10 mouse cellular contexts compared by ENCODE assay signal in genomic region chr5:146585307-146585651, GRCm38 (mm10). TPM values are rescaled to one million over a fixed set of nuclear protein-coding genes. Genes with fewer than 3 reads are reported as not detected.
DNase-seq lines count a peak whose midpoint lies in the region; ATAC-seq and TF ChIP-seq lines count a peak whose summit lies in the region.
"Had no signal": no experiment of that assay in that cellular context is flagged by ENCODE, and none has a peak within 500 bp of the region (broad histone marks: within the 10 kb centered on the region; RNA-seq: fewer than 3 reads in every experiment).

No protein-coding gene starts in this region.

- DNase-seq in heart, embryonic 10.5 days (ENCODE audit: low spot score) = no peak
- no peak for DNase-seq in heart, postnatal 36 days
- DNase-seq in testis, postnatal 10 days (ENCODE audit: low spot score) = no peak
- DNase-seq in liver, embryonic 13.5 days = no peak
- DNase-seq in MN1 (ENCODE audit: low spot score) = no peak
- no peak for DNase-seq in thymus, postnatal 0 days (ENCODE audit: low spot score)
- DNase-seq: heart, postnatal 14 days; lung, adult 18-20 months had no signal

- H3K27ac ChIP-seq in heart, embryonic 10.5 days = no peak overlapping the region
- no peak overlapping the region for H3K27ac ChIP-seq in testis, adult 2 months (ENCODE audit: control insufficient read depth, insufficient read depth, low read depth, low read length)
- no peak overlapping the region for H3K27ac ChIP-seq in liver, embryonic 13.5 days

- TF ChIP-seq CTCF in testis, adult 2 months (IDR thresholded peaks at IDR 0.05; ENCODE audit: control insufficient read depth, insufficient read depth, insufficient replicate concordance, low read depth, low read length) = no peak

- 17% methylated on average over 10 of the region's 10 CpGs for WGBS in heart, embryonic 10.5 days
- 8% methylated on average over 10 of the region's 10 CpGs for WGBS in liver, embryonic 13.5 days (ENCODE audit: insufficient replicate concordance)

- no peak for ATAC-seq in liver, embryonic 13.5 days (ENCODE audit: low read depth)
- ATAC-seq in inflammation-experienced regulatory T-cells, adult 6 months = no peak

- H3K4me1 ChIP-seq in heart, embryonic 10.5 days = peaks cover 10% of the 10 kb centered on the region
- peaks cover 13% of the 10 kb centered on the region for H3K4me1 ChIP-seq in testis, adult 2 months (ENCODE audit: control insufficient read depth, insufficient read depth, low read length)
- H3K4me1 ChIP-seq in liver, embryonic 13.5 days (replicated peaks) = 0 out of 2 replicates have a peak, but pooled peaks cover 3% of the 10 kb centered on the region

- no peak for TF ChIP-seq POLR2A in testis, adult 2 months (IDR thresholded peaks at IDR 0.05; ENCODE audit: control insufficient read depth, low read depth, low read length)

- no peaks in the 10 kb centered on the region for H3K9me3 ChIP-seq in heart, embryonic 10.5 days
- H3K9me3 ChIP-seq in liver, embryonic 13.5 days (replicated peaks) = no peaks in the 10 kb centered on the region

- H3K9ac ChIP-seq in liver, embryonic 13.5 days = no peak overlapping the region

- peak overlapping the region; percentile 67 for H3K4me3 ChIP-seq in heart, embryonic 10.5 days
- H3K4me3 ChIP-seq in testis, adult 2 months (ENCODE audit: control insufficient read depth, low read depth, low read length) = peak overlapping the region; percentile 56
- no peak overlapping the region for H3K4me3 ChIP-seq in liver, embryonic 13.5 days (replicated peaks)

- peak overlapping the region; percentile 70 for H3K4me2 ChIP-seq in liver, embryonic 13.5 days

- no peaks in the 10 kb centered on the region for H3K36me3 ChIP-seq in heart, embryonic 10.5 days
- no peaks in the 10 kb centered on the region for H3K36me3 ChIP-seq in testis, adult 2 months (ENCODE audit: control insufficient read depth, insufficient read depth, low read length)
- no peaks in the 10 kb centered on the region for H3K36me3 ChIP-seq in liver, embryonic 13.5 days

- H3K27me3 ChIP-seq in heart, embryonic 10.5 days (ENCODE audit: insufficient read depth, poor library complexity, severe bottlenecking) = peaks cover 49% of the 10 kb centered on the region
- peaks cover 2% of the 10 kb centered on the region for H3K27me3 ChIP-seq in testis, adult 2 months (ENCODE audit: control insufficient read depth, insufficient read depth, low read length)
- H3K27me3 ChIP-seq in liver, embryonic 13.5 days = peaks cover 46% of the 10 kb centered on the region

- intact Hi-C loops in heart, postnatal 36 days (cut with DNase I) = no loop called here

RNA-seq across cellular contexts. Expression of gene Gpr12, which starts 0.2 kb away (rescaled TPM):
- 0.09 and 0.23 TPM in 2 replicates for polyA plus RNA-seq in heart, embryonic 10.5 days (2016; fragmentation: Nextera tagmentation; extraction: Ambion mirVana)
- not detected for total RNA-seq in heart, postnatal 36 days (2021)
- not detected in 2 replicates for polyA plus RNA-seq in testis, adult 2 months (2012; rRNA removed)
- polyA plus RNA-seq in liver, embryonic 13.5 days (2015; fragmentation: Nextera tagmentation; extraction: Ambion mirVana) = 0.08 and 0.13 TPM in 2 replicates
- polyA plus RNA-seq in inflammation-experienced regulatory T-cells, adult 6 months (2017; shearing (Covaris generic)) = not detected
- 0.26 TPM in 1 of 2 replicates, not detected in the other for polyA plus RNA-seq in thymus, postnatal 0 days (2015; fragmentation: Nextera tagmentation; extraction: Ambion mirVana)
- total RNA-seq: heart, postnatal 14 days had no signal

RNA-seq across cellular contexts. Expression of gene Gm3415, which starts 29.3 kb away (rescaled TPM):
- polyA plus RNA-seq in heart, embryonic 10.5 days (2016; fragmentation: Nextera tagmentation; extraction: Ambion mirVana) = not detected in 2 replicates
- total RNA-seq in heart, postnatal 36 days (2021) = not detected
- polyA plus RNA-seq in testis, adult 2 months (2012; rRNA removed) = 40.1 and 52.1 TPM in 2 replicates
- not detected in 2 replicates for polyA plus RNA-seq in liver, embryonic 13.5 days (2015; fragmentation: Nextera tagmentation; extraction: Ambion mirVana)
- polyA plus RNA-seq in inflammation-experienced regulatory T-cells, adult 6 months (2017; shearing (Covaris generic)) = not detected
- not detected in 2 replicates for polyA plus RNA-seq in thymus, postnatal 0 days (2015; fragmentation: Nextera tagmentation; extraction: Ambion mirVana)
- total RNA-seq: heart, postnatal 14 days had no signal

RNA-seq across cellular contexts. Expression of gene Gm3409, which starts 47.8 kb away (rescaled TPM):
- not detected in 2 replicates for polyA plus RNA-seq in heart, embryonic 10.5 days (2016; fragmentation: Nextera tagmentation; extraction: Ambion mirVana)
- not detected for total RNA-seq in heart, postnatal 36 days (2021)
- polyA plus RNA-seq in testis, adult 2 months (2012; rRNA removed) = 25.7 and 27.9 TPM in 2 replicates
- polyA plus RNA-seq in liver, embryonic 13.5 days (2015; fragmentation: Nextera tagmentation; extraction: Ambion mirVana) = not detected in 2 replicates
- not detected for polyA plus RNA-seq in inflammation-experienced regulatory T-cells, adult 6 months (2017; shearing (Covaris generic))
- polyA plus RNA-seq in thymus, postnatal 0 days (2015; fragmentation: Nextera tagmentation; extraction: Ambion mirVana) = 0.13 TPM in 1 of 2 replicates, not detected in the other
- total RNA-seq: heart, postnatal 14 days had no signal

RNA-seq across cellular contexts. Expression of gene Gm3404, which starts 59.7 kb away (rescaled TPM):
- polyA plus RNA-seq in heart, embryonic 10.5 days (2016; fragmentation: Nextera tagmentation; extraction: Ambion mirVana) = not detected in 2 replicates
- total RNA-seq in heart, postnatal 36 days (2021) = not detected
- polyA plus RNA-seq in testis, adult 2 months (2012; rRNA removed) = 30.0 and 34.6 TPM in 2 replicates
- not detected in 2 replicates for polyA plus RNA-seq in liver, embryonic 13.5 days (2015; fragmentation: Nextera tagmentation; extraction: Ambion mirVana)
- not detected for polyA plus RNA-seq in inflammation-experienced regulatory T-cells, adult 6 months (2017; shearing (Covaris generic))
- polyA plus RNA-seq in thymus, postnatal 0 days (2015; fragmentation: Nextera tagmentation; extraction: Ambion mirVana) = not detected in 2 replicates
- total RNA-seq: heart, postnatal 14 days had no signal

Comparison
In these comparisons a context has a peak if more than half of its experiments do, and no peak if none do; other contexts are left out.
1. RNA of gene Gm3415, which starts 29.3 kb away (polyA plus RNA-seq): 40.1 to 52.1 TPM in testis, adult 2 months; not detected in thymus, postnatal 0 days, not detected in heart, embryonic 10.5 days, not detected in liver, embryonic 13.5 days and not detected in inflammation-experienced regulatory T-cells, adult 6 months; every median in the first group is over 10 times any median in the second.
2. RNA of gene Gm3409, which starts 47.8 kb away (polyA plus RNA-seq): 25.7 to 27.9 TPM in testis, adult 2 months; 0.13 TPM in thymus, postnatal 0 days, not detected in heart, embryonic 10.5 days, not detected in liver, embryonic 13.5 days and not detected in inflammation-experienced regulatory T-cells, adult 6 months; every median in the first group is over 10 times any median in the second.